15 mouse cellular contexts compared by ENCODE assay signal in the genomic region with DNA sequence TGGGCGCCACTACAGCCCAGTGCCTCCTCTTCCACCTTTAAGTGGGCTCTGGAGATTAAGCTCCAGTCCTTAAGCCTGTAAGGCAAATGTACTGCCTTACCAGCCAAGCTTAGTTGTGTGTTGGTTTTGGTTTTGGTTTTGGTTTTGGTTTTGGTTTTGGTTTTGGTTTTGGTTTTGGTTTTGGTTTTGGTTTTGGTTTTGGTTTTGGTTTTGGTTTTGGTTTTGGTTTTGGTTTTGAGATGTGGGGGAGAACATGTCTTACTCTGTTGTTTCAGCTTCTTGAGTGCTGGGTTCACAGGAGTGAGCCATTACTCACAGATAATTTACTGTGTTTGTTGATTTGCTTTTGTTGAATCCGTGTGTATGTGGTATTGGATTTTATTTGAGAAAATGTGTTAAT. TPM values are rescaled to one million over a fixed set of nuclear protein-coding genes. Genes with fewer than 3 reads are reported as not detected.
"Had no signal": no experiment of that assay in that cellular context is flagged by ENCODE, and none has a peak within 500 bp of the region (broad histone marks: within the 10 kb centered on the region; RNA-seq: fewer than 3 reads in every experiment).

No protein-coding gene starts in this region.

- H3K27ac ChIP-seq: kidney, embryonic 15.5 days; limb, embryonic 13.5 days; liver, embryonic 14.5 days; midbrain, embryonic 13.5 days; neural tube, embryonic 15.5 days had no signal

- H3K36me3 ChIP-seq: kidney, embryonic 15.5 days; limb, embryonic 13.5 days; midbrain, embryonic 13.5 days; neural tube, embryonic 15.5 days had no signal

- DNase-seq: kidney, postnatal 14 days; left cerebral cortex, postnatal 4 days; lung, adult 18-20 months; lung, postnatal 36 days; thymus, postnatal 36 days had no signal

- ATAC-seq: lung, postnatal 0 days; midbrain, embryonic 13.5 days had no signal

- H3K9me3 ChIP-seq: kidney, embryonic 15.5 days; limb, embryonic 13.5 days; midbrain, embryonic 13.5 days; neural tube, embryonic 15.5 days had no signal

- H3K9ac ChIP-seq: kidney, embryonic 15.5 days; limb, embryonic 13.5 days; liver, embryonic 14.5 days; midbrain, embryonic 13.5 days; neural tube, embryonic 15.5 days had no signal

- H3K27me3 ChIP-seq: kidney, embryonic 15.5 days; limb, embryonic 13.5 days; midbrain, embryonic 13.5 days; neural tube, embryonic 15.5 days had no signal

- H3K4me1 ChIP-seq: kidney, embryonic 15.5 days; neural tube, embryonic 15.5 days had no signal

- H3K4me3 ChIP-seq: kidney, embryonic 15.5 days; limb, embryonic 13.5 days; midbrain, embryonic 13.5 days; neural tube, embryonic 15.5 days had no signal

RNA-seq across cellular contexts. Expression of a gene that starts 19.7 kb away (rescaled TPM):
- total RNA-seq: liver, adult 2 months; megakaryocyte progenitor cell, adult 5-6 weeks had no signal

RNA-seq across cellular contexts. Expression of a gene that starts 30.8 kb away (rescaled TPM):
- total RNA-seq: left cerebral cortex, adult 18-20 months; liver, adult 2 months; megakaryocyte progenitor cell, adult 5-6 weeks had no signal
- polyA plus RNA-seq: kidney, embryonic 15.5 days; liver, adult 2 months; liver, embryonic 14.5 days; lung, postnatal 0 days; stomach, embryonic 16.5 days had no signal
